Mouse (Mus musculus) CH12.LX (cell line): ENCODE measurements at regions not wholly inside any gene's neighbourhood (a gene's known extent, or its start where the extent isn't known, plus 50 kb on each side); places are given as distances from the start of the nearest gene placed in this dataset.

Experiments used
- DNase-seq: peaks from one replicate; pipeline ENCODE4 v3.0.0-alpha.2; 2013; ENCODE audit errors: extremely low read depth
- H3K27ac ChIP-seq: 2 replicates; pipeline ENCODE4 v1.5.1; 2012; ENCODE audit warnings: low read depth, mild to moderate bottlenecking, control low read depth, moderate library complexity; ENCODE audit not compliant: insufficient read depth
- H3K27me3 ChIP-seq: replicated peaks from 2 replicates; pipeline ENCODE3; 2012; ENCODE audit warnings: inconsistent platforms
- H3K36me3 ChIP-seq, 2 experiments: replicated peaks in 1 of 2; 2 replicates each; pipeline versions ENCODE3 to v1.6.1; 2012; ENCODE audit warnings: inconsistent platforms in 1 of 2, low read length in 1 of 2, mild to moderate bottlenecking in 1 of 2, mixed read lengths in 1 of 2, moderate library complexity in 1 of 2; ENCODE audit not compliant: control insufficient read depth in 1 of 2, insufficient read depth in 1 of 2
- H3K4me1 ChIP-seq, 2 experiments: 2 replicates each; pipeline ENCODE4 v1.6.1; 2012; ENCODE audit warnings: inconsistent platforms in 1 of 2, moderate library complexity in 1 of 2; ENCODE audit not compliant: insufficient read depth in 2 of 2, control insufficient read depth in 1 of 2
- H3K4me2 ChIP-seq: 2 replicates; pipeline ENCODE4 v1.6.1; 2012; ENCODE audit warnings: low read depth, mild to moderate bottlenecking, control low read depth; ENCODE audit not compliant: poor library complexity, insufficient read depth, severe bottlenecking
- H3K4me3 ChIP-seq, 3 experiments: fragments of 150-350 bp in 1 of 3; sonication (generic) in 1 of 3; replicated peaks in 1 of 3; 2 replicates each; pipeline versions ENCODE3 to v1.5.1; 2011 to 2012; ENCODE audit warnings: low read depth in 2 of 3, low read length in 2 of 3, mild to moderate bottlenecking in 2 of 3, moderate library complexity in 2 of 3, control low read depth in 1 of 3, improper control_type of control experiment in 1 of 3, inconsistent platforms in 1 of 3, mixed read lengths in 1 of 3; ENCODE audit not compliant: poor library complexity in 1 of 3
- H3K79me2 ChIP-seq: replicated peaks from 2 replicates; pipeline ENCODE4 v1.6.1; 2012; ENCODE audit warnings: mild to moderate bottlenecking, moderate library complexity; ENCODE audit not compliant: control insufficient read depth, poor library complexity, insufficient read depth, severe bottlenecking; ENCODE audit errors: extremely low read depth
- H3K9ac ChIP-seq: 2 replicates; pipeline ENCODE4 v1.6.1; 2012; ENCODE audit warnings: low read depth, mild to moderate bottlenecking, control low read depth, moderate library complexity; ENCODE audit not compliant: insufficient read depth
- H3K9me3 ChIP-seq: replicated peaks from 2 replicates; pipeline ENCODE3; 2012; ENCODE audit warnings: low read length, inconsistent platforms, mixed read lengths
- BHLHE40 ChIP-seq: IDR thresholded peaks from 2 replicates; pipeline ENCODE4 v1.6.1; 2011; ENCODE audit warnings: mild to moderate bottlenecking, low read depth, low read length, improper control_type of control experiment
- CHD1 ChIP-seq: IDR thresholded peaks from 2 replicates; pipeline ENCODE4 v1.6.1; 2012; ENCODE audit warnings: low read depth, low read length, improper control_type of control experiment, inconsistent platforms
- CHD2 ChIP-seq: IDR thresholded peaks from 2 replicates; pipeline ENCODE4 v1.6.1; 2011; ENCODE audit warnings: low read length, improper control_type of control experiment
- CTCF ChIP-seq, 2 experiments: IDR thresholded peaks in 1 of 2; conservative IDR thresholded peaks in 1 of 2; 2 replicates each; pipeline ENCODE4 v1.5.1; 2011 to 2012; ENCODE audit warnings: low read depth in 2 of 2, low read length in 2 of 2, improper control_type of control experiment in 1 of 2, inconsistent platforms in 1 of 2, mild to moderate bottlenecking in 1 of 2, moderate library complexity in 1 of 2
- E2F4 ChIP-seq: IDR thresholded peaks from 2 replicates; pipeline ENCODE4 v1.6.1; 2011; ENCODE audit warnings: low read depth, low read length, improper control_type of control experiment; ENCODE audit not compliant: insufficient replicate concordance
- EP300 ChIP-seq: IDR thresholded peaks from 2 replicates; pipeline ENCODE4 v1.6.1; 2011; ENCODE audit warnings: low read length, improper control_type of control experiment
- GABPA ChIP-seq: IDR thresholded peaks from 2 replicates; pipeline ENCODE4 v1.6.1; 2012; ENCODE audit warnings: low read depth, low read length, improper control_type of control experiment, inconsistent platforms; ENCODE audit not compliant: insufficient replicate concordance
- IRF4 ChIP-seq: IDR thresholded peaks from 2 replicates; pipeline ENCODE4 v1.6.1; 2014; ENCODE audit warnings: low read depth, mild to moderate bottlenecking, inconsistent platforms, low read length, improper control_type of control experiment
- JUN ChIP-seq: IDR thresholded peaks from 2 replicates; pipeline ENCODE4 v1.6.1; 2011; ENCODE audit warnings: low read depth, mild to moderate bottlenecking, low read length, improper control_type of control experiment, moderate library complexity; ENCODE audit not compliant: insufficient read depth
- JUND ChIP-seq: conservative IDR thresholded peaks from 2 replicates; pipeline ENCODE4 v1.6.1; 2011; ENCODE audit warnings: low read depth, low read length, improper control_type of control experiment
- KAT2A ChIP-seq: IDR thresholded peaks from 2 replicates; pipeline ENCODE4 v1.6.1; 2012; ENCODE audit warnings: low read length, improper control_type of control experiment, inconsistent platforms; ENCODE audit not compliant: insufficient replicate concordance
- MAFK ChIP-seq: IDR thresholded peaks from 2 replicates; pipeline ENCODE4 v1.6.1; 2011; ENCODE audit warnings: low read length, improper control_type of control experiment; ENCODE audit not compliant: insufficient replicate concordance
- MXI1 ChIP-seq: IDR thresholded peaks from 2 replicates; pipeline ENCODE4 v1.6.1; 2011; ENCODE audit warnings: mild to moderate bottlenecking, low read depth, low read length, improper control_type of control experiment
- MYC ChIP-seq: IDR thresholded peaks from 2 replicates; pipeline ENCODE4 v1.6.1; 2011; ENCODE audit warnings: low read depth, mild to moderate bottlenecking, improper control_type of control experiment, low read length
- PAX5 ChIP-seq: IDR thresholded peaks from 2 replicates; pipeline ENCODE4 v1.6.1; 2012; ENCODE audit warnings: low read length, inconsistent platforms, mixed read lengths
- POLR2A ChIP-seq: IDR thresholded peaks from 2 replicates; pipeline ENCODE4 v1.6.1; 2011; ENCODE audit warnings: low read depth, mild to moderate bottlenecking, improper control_type of control experiment, low read length
- RAD21 ChIP-seq: IDR thresholded peaks from 2 replicates; pipeline ENCODE4 v1.6.1; 2011; ENCODE audit warnings: low read depth, mild to moderate bottlenecking, low read length, improper control_type of control experiment, moderate library complexity
- RCOR1 ChIP-seq: conservative IDR thresholded peaks from 2 replicates; pipeline ENCODE4 v1.6.1; 2012; ENCODE audit warnings: low read depth, mild to moderate bottlenecking, inconsistent platforms, low read length, improper control_type of control experiment
- SIN3A ChIP-seq: IDR thresholded peaks from 2 replicates; pipeline ENCODE4 v1.6.1; 2012; ENCODE audit warnings: low read length, improper control_type of control experiment, inconsistent platforms
- SMC3 ChIP-seq: IDR thresholded peaks from 2 replicates; pipeline ENCODE4 v1.6.1; 2011; ENCODE audit warnings: low read depth, low read length, improper control_type of control experiment
- TBP ChIP-seq: conservative IDR thresholded peaks from 2 replicates; pipeline ENCODE4 v1.6.1; 2011; ENCODE audit warnings: low read depth, low read length, improper control_type of control experiment
- TCF12 ChIP-seq: IDR thresholded peaks from 2 replicates; pipeline ENCODE4 v1.6.1; 2014; ENCODE audit warnings: low read depth, mild to moderate bottlenecking, inconsistent platforms, low read length, improper control_type of control experiment
- USF1 ChIP-seq: IDR thresholded peaks from 2 replicates; pipeline ENCODE4 v1.6.1; 2014; ENCODE audit warnings: low read depth, mild to moderate bottlenecking, inconsistent platforms, low read length, improper control_type of control experiment
- USF2 ChIP-seq: conservative IDR thresholded peaks from 2 replicates; pipeline ENCODE4 v1.6.1; 2011; ENCODE audit warnings: low read depth, low read length, improper control_type of control experiment
- ZC3H11A ChIP-seq: IDR thresholded peaks from 2 replicates; pipeline ENCODE4 v1.6.1; 2012; ENCODE audit warnings: low read depth, mild to moderate bottlenecking, inconsistent platforms, low read length, improper control_type of control experiment
- ZKSCAN1 ChIP-seq: IDR thresholded peaks from 2 replicates; pipeline ENCODE4 v1.6.1; 2012; ENCODE audit warnings: low read depth, inconsistent platforms, low read length, improper control_type of control experiment, borderline replicate concordance
- ZMIZ1 ChIP-seq: IDR thresholded peaks from 2 replicates; pipeline ENCODE4 v1.6.1; 2012; ENCODE audit warnings: low read depth, mild to moderate bottlenecking, inconsistent platforms, low read length, improper control_type of control experiment
- ZNF384 ChIP-seq: IDR thresholded peaks from 2 replicates; pipeline ENCODE4 v1.6.1; 2012; ENCODE audit warnings: low read depth, low read length, improper control_type of control experiment, inconsistent platforms
- dilution Hi-C: fragments of 300-500 bp; cut with MboI; formaldehyde crosslinking; loops from 2 replicates; pipeline ENCODE4 v1.14.3; 2020; ENCODE audit warnings: low sequenced_read_pairs; ENCODE audit not compliant: extremely low pct_unique_long_range_greater_than_20kb, extremely low pct_ligation_motif_present
- in situ Hi-C: fragments of 300-500 bp; cut with MboI; formaldehyde crosslinking; loops from 3 replicates; pipeline ENCODE4 v1.14.3; 2019; ENCODE audit warnings: low sequenced_read_pairs, low pct_ligation_motif_present, low pct_unique_long_range_greater_than_20kb, mixed read lengths

DNA sequence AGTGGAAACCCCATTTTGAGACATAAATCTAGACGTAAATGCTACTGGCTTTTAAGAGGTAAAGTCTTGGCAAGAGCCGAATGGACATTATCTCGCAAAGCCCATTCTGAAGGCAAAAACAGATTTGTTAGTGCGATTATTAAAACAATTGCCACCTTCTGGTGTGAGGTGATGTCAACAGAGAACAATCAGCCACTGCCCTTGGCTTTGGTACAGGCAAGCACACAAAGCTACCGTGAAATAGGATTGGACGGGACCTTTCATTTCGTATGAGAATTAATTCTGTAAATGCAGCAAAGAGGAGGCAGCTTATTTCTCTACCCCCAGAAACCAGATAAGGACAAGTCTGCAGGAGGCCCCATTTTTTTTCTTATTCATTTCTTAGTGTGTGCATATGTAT lies 52.5 kb upstream of the Tenm3 start:
- H3K27ac ChIP-seq, result no peak overlapping the region
- dilution Hi-C loops, result no loop called here

DNA sequence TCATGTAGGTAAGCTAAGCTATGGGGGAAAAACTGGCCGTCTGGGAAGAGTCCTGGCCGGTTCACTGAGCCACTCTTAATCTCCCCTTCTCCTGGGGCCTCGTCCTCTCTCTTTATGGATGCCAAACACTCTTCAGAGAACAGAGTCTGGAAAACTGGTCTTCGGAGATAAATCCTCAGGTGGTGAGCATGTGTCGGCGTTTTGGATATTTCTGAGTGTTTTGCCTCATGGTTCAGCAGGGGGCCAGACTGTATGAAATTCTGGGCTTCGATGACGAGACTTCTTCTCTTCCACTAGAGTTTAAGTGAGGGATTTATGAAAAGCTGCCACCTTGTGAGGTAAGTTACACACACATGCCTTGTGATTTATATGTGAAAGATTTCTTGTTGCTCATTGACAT lies 51.8 kb upstream of the Tenm3 start:
- H3K4me2 ChIP-seq, result no peak overlapping the region
- H3K9me3 ChIP-seq, result peaks cover 38% of the 10 kb centered on the region
- H3K36me3 ChIP-seq, result no peaks in the 10 kb centered on the region
- dilution Hi-C loops, result no loop called here
- no peak for TF ChIP-seq E2F4
- no peak for TF ChIP-seq USF1
- TF ChIP-seq IRF4, result no peak
- no peak for TF ChIP-seq TCF12
- TF ChIP-seq ZKSCAN1, result no peak
- no peak for TF ChIP-seq RAD21
- TF ChIP-seq SIN3A, result no peak
- TF ChIP-seq BHLHE40, result no peak
- TF ChIP-seq CHD2, result no peak
- no peak for TF ChIP-seq ZMIZ1
- TF ChIP-seq JUND, result no peak
- no peak for TF ChIP-seq PAX5
- no peak for TF ChIP-seq KAT2A
- no peak for TF ChIP-seq SMC3
- TF ChIP-seq TBP, result no peak
- no peak for TF ChIP-seq USF2
- TF ChIP-seq ZC3H11A, result no peak
- TF ChIP-seq MXI1, result no peak
- TF ChIP-seq RCOR1, result no peak
- TF ChIP-seq GABPA, result no peak
- TF ChIP-seq, all 38 proteins: peak for 0
- Histone ChIP-seq H3K27ac (no peak overlapping the region), H3K9ac (no peak overlapping the region), H3K4me1 (no peaks in the 10 kb centered on the region), H3K27me3 (no peaks in the 10 kb centered on the region), H3K4me3 (no peak overlapping the region), H3K79me2 (no peaks in the 10 kb centered on the region)
- in situ Hi-C loops, result no loop called here
- no peak for DNase-seq

More for the DNA sequence above, 52.5 kb upstream of the Tenm3 start:
- no peak overlapping the region for H3K9ac ChIP-seq
- H3K27me3 ChIP-seq, result no peaks in the 10 kb centered on the region
- DNase-seq, result no peak
- TF ChIP-seq CHD1 (no peak), CTCF (conservative IDR thresholded peaks at IDR 0.05 in 1 of 2, IDR thresholded peaks at IDR 0.05 in 1 of 2; ENCODE audit: low read depth in 2 of 2, low read length in 2 of 2) (no peak), PAX5 (no peak), GABPA (no peak), POLR2A (no peak), JUND (no peak), EP300 (no peak), ZNF384 (no peak), USF2 (no peak), MYC (no peak), ZC3H11A (no peak), MAFK (no peak), USF1 (no peak), JUN (no peak)
- TF ChIP-seq, all 38 proteins: peak for 0
- Histone ChIP-seq H3K9me3 (peaks cover 43% of the 10 kb centered on the region), H3K4me1 (no peaks in the 10 kb centered on the region), H3K79me2 (no peaks in the 10 kb centered on the region), H3K36me3 (no peaks in the 10 kb centered on the region), H3K4me3 (no peak overlapping the region), H3K4me2 (no peak overlapping the region)
- in situ Hi-C loops, result no loop called here
